Mouse (Mus musculus): ENCODE data around the gene Slc26a10.

Slc26a10 gene

GRCm38 (mm10) chr10:127179871-127180694, at the start of gene Slc26a10:
Gene Slc26a10, minus strand, starts transcription at chr10:127180645.
- DNase-seq (ENCODE audit: low read depth, low spot score) = no peak

DNA sequence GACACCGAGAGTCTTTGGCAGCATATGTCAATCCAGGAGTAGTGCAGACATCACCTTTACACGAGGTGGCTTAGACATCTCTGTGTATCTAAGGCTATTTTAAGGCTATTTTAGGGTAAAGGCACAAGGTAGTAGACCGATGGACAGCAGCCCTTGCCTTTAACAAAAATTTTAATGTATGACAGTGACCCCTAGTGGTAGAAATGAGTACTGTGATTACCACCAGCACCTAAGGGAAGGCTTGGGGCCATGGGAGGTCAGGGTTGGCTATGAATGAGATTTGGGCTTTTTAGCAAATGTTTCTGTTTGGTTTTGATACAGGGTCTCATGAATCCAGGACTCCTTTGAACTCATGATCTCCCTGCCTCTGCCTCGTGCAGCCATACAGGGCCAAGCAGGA, 48.5 kb upstream of the Slc26a10 start:
- DNase-seq (ENCODE audit: low read depth, low spot score) = peak; percentile 62

DNA sequence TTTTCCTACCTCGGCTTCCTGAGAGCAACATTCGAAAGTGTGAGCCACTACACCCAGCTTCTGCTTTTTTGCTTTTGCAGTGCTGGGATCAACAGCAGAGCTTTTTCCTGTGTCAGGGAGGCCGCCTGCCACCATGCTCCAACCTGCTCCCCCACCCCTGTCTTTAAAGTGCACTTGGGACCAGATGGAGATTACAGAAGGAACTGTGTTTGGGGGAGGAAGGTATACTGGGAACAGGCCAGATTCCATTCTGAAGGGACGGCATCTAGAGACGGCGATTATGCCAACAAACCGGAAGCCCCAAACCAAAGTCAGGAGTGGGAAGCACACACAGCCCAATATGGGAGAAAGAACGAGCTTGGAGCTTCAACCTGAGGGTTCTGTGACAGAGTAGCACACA, 46.7 kb upstream of the Slc26a10 start:
- DNase-seq (ENCODE audit: low read depth, low spot score) = no peak

GRCm38 (mm10) chr10:127226318-127226895, 46.0 kb upstream of the Slc26a10 start:
- no peak for DNase-seq (ENCODE audit: low read depth, low spot score)

GRCm38 (mm10) chr10:127225732-127226131, 45.3 kb upstream of the Slc26a10 start:
- no peak for DNase-seq (ENCODE audit: low read depth, low spot score)

GRCm38 (mm10) chr10:127225213-127225612, 44.8 kb upstream of the Slc26a10 start:
- no peak for DNase-seq (ENCODE audit: low read depth, low spot score)

- DNase-seq (ENCODE audit: low read depth, low spot score) = no peak
Measured at GRCm38 (mm10) chr10:127218339-127218738, 37.9 kb upstream of the Slc26a10 start.

DNA sequence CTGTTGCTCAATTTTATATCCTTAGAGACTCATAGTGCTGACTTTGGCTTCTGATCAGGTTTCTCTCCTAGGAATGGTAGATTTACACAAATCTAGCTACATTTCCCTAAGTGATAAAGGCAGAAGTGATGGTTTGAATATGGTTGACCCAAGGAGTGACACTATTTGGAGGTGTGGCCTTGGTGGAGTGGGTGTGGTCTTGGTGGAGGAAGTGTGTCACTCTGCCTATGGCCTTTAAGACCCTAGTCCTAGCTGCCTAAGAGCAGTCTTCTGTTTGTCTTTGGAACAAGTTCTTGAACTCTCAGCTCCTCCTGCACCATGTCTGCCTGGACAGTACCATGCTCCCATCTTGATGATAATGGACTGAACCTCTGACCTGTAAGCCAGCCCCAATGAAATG, 36.7 kb upstream of the Slc26a10 start:
- DNase-seq (ENCODE audit: low read depth, low spot score) = no peak

- no peak for DNase-seq (ENCODE audit: low read depth, low spot score)
Measured at GRCm38 (mm10) chr10:127216456-127216855, 36.0 kb upstream of the Slc26a10 start.

DNA sequence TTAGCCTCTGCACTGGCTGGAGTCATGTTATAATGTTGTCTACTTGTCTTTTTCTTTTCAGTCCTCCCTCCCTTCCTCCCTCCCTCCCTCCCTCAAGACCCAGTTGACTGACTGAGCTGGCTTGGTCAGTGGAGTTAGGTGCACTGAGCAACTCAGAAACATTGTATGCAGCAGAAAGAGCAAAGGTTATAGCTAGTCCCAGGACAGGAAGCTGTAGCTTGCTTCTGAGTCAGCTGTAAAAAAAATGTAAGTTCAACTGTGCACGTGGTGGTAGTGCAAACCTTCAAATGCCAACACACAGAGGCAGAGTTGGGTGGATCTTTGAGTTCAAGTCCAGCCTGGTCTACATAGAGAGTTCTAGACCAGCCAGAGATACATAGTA, 34.0 kb upstream of the Slc26a10 start:
- no peak for DNase-seq (ENCODE audit: low read depth, low spot score)

DNA sequence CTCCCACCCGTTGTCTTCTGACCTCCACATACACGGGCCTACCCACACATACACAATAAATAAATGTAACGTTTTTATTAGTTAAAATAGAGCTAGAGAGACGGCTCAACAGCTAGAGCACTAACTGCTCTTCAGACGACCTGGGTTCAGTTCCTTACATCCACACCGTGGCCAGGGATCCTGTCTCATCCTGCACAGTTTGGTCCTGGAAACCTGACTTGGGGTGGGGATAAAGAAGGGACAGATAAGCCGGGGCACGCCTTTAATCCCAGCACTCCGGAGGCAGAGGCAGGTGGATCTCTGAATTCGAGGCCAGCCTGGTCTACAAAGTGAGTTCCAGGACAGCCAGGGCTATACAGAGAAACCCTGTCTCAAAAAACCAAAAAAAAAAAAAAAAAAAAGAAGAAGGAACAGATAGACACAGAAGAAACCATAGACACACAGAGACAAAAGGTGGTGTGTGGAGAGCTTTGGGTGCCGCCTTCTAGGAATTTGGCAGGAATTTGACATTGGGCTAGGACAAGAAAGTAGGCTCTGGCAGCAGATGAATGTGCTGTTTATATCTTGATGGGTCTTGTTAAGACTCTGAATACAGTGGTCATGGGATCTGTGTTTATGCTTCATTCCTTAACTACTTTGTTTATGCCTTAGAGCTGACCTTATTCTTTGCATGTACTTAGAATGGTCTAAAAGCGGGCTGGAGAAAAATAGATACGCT, 33.4 kb upstream of the Slc26a10 start:
- DNase-seq (ENCODE audit: low read depth, low spot score) = no peak

DNA sequence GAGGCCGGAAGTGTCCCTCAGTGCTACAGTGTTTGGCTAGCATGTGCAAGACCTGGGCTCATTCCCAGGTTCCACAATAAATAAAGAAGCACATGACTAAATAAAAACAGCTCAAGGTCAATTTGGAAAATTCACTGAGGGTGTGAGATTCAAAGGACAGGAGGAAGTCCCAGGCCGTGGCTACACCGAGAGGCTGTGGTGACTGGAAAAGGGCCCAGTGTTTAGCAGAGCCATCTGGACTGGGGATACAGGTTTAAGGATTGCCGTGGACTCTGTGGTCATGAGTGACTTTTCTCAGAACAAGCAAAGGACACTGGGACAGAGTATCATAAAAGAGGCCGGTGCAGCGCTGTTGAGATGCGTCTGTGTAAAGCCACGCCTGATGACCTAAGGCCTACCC, 32.8 kb upstream of the Slc26a10 start:
- DNase-seq (ENCODE audit: low read depth, low spot score) = no peak

- DNase-seq (ENCODE audit: low read depth, low spot score) = peak; percentile 79
Measured at GRCm38 (mm10) chr10:127211414-127211854, 31.0 kb upstream of the Slc26a10 start, which contains the start of gene Pip4k2c. Gene Pip4k2c, minus strand, starts transcription at chr10:127211585.

GRCm38 (mm10) chr10:127210961-127211405, 30.5 kb upstream of the Slc26a10 start:
- DNase-seq (ENCODE audit: low read depth, low spot score) = no peak

DNA sequence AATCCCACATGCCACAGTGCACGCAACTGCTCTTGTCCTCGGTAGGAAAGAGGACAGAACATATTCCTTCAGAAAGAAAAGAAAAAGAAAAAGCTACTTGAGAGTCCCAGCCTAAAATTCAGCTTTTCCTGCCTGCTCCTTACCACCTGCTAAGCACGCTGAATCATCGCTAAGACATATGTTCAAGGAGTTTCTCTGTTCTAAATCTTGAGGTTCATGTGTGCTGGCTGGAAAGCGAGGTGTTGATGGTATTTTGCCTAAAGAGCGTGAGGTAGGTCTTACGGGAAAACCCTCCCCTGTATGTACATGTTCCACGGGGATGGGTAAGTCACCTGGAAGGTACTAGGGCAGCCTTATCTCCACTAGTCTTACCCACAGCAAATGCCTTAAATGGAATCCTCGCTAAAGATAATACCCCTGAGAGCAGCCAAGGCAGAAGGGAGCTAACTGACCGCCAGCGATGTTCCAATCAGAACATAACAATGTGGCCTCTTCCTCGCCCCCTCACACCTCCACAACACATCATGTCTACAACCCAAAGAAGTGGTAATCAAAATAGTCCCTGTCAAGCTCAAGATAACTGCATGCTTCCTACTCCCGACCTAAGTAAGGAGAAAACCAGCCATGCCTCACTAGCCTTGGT, 29.6 kb upstream of the Slc26a10 start:
- no peak for DNase-seq (ENCODE audit: low read depth, low spot score)

GRCm38 (mm10) chr10:127208921-127209320, 28.5 kb upstream of the Slc26a10 start:
- no peak for DNase-seq (ENCODE audit: low read depth, low spot score)

GRCm38 (mm10) chr10:127205373-127205772, 24.9 kb upstream of the Slc26a10 start:
- no peak for DNase-seq (ENCODE audit: low read depth, low spot score)

GRCm38 (mm10) chr10:127204589-127204988, 24.1 kb upstream of the Slc26a10 start:
- DNase-seq (ENCODE audit: low read depth, low spot score) = no peak

GRCm38 (mm10) chr10:127203106-127203505, 22.7 kb upstream of the Slc26a10 start:
- DNase-seq (ENCODE audit: low read depth, low spot score) = no peak

DNA sequence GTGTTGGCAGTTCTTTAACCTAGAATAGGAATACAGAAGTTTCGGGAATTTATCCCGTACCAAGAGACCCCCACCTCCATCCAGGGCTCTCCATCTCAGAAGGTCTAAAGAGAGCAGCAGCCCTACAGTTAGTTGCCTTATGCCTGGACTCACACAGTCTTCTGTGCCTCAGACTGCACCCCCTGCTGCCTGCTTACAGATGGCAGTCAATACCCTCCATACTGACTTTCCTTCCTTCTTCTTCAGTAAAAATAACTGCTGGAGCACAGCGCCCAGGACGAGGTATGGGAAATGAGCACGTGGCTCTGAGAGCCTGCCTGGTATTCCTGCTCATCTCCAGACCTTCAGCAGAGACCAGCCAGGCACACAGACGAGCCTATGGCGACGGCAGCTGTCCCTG, 19.8 kb upstream of the Slc26a10 start:
- DNase-seq (ENCODE audit: low read depth, low spot score) = no peak

- no peak for DNase-seq (ENCODE audit: low read depth, low spot score)
Measured at GRCm38 (mm10) chr10:127199474-127199873, 19.0 kb upstream of the Slc26a10 start.

DNA sequence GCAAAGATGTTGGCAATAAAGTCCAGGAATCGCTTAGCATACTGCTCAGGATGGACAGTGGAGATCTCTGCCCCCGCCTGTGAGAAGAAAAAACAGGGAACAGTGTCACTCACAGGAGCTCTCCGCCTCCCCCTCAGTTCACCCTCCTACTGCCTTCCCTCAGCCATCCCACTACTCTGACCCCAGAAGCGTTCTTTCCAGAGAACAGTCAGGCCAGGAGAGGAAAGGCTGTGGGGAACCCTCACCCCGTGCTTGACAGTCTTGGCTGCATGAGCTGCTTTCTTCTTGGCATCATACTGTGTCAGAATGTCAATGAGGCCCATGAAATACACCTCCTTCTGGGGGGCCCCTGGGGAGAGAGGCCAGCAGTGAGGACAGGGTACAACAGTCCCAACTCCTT, 18.6 kb upstream of the Slc26a10 start:
- no peak for DNase-seq (ENCODE audit: low read depth, low spot score)

Measured in retina, adult 2 months (tissue).